Mouse (Mus musculus): ENCODE data around the gene Leap2. TPM values are rescaled to one million over a fixed set of nuclear protein-coding genes. Genes with fewer than 3 reads are reported as not detected.

The Leap2 gene
- polyA plus RNA-seq, 1 experiment from 2014 or later = not detected

- H3K4me2 ChIP-seq (replicated peaks; ENCODE audit: low read depth, low read length) = no peak overlapping the region
- H3K36me3 ChIP-seq (ENCODE audit: control insufficient read depth, insufficient read depth, low read length) = no peaks in the 10 kb centered on the region
- H3K4me1 ChIP-seq (ENCODE audit: control insufficient read depth, insufficient read depth, low read length) = no peaks in the 10 kb centered on the region
- no peak overlapping the region for H3K9ac ChIP-seq (ENCODE audit: low read depth, low read length)
- no peaks in the 10 kb centered on the region for H3K9me3 ChIP-seq (ENCODE audit: control insufficient read depth, low read length)
- no peak for ATAC-seq (ENCODE audit: low FRiP score, low TSS enrichment)
- no peak overlapping the region for H3K4me3 ChIP-seq (ENCODE audit: low read length)
- no peaks in the 10 kb centered on the region for H3K27me3 ChIP-seq (ENCODE audit: control insufficient read depth, insufficient read depth, low read length)
- WGBS = 88% methylated on average over 8 of the region's 8 CpGs
- no peak overlapping the region for H3K27ac ChIP-seq (ENCODE audit: low read depth, low read length)
Measured at GRCm38 (mm10) chr11:53447996-53448395, 25.0 kb upstream of the Leap2 start.

GRCm38 (mm10) chr11:53446183-53446582, 23.2 kb upstream of the Leap2 start:
- Histone ChIP-seq H3K4me2 (replicated peaks; ENCODE audit: low read depth, low read length) (no peak overlapping the region), H3K9me3 (ENCODE audit: control insufficient read depth, low read length) (no peaks in the 10 kb centered on the region), H3K27me3 (ENCODE audit: control insufficient read depth, insufficient read depth, low read length) (no peaks in the 10 kb centered on the region), H3K9ac (ENCODE audit: low read depth, low read length) (no peak overlapping the region), H3K4me1 (ENCODE audit: control insufficient read depth, insufficient read depth, low read length) (no peaks in the 10 kb centered on the region), H3K4me3 (ENCODE audit: low read length) (no peak overlapping the region), H3K36me3 (ENCODE audit: control insufficient read depth, insufficient read depth, low read length) (no peaks in the 10 kb centered on the region), H3K27ac (ENCODE audit: low read depth, low read length) (no peak overlapping the region)
- 89% methylated on average over 13 of the region's 13 CpGs for WGBS
- ATAC-seq (ENCODE audit: low FRiP score, low TSS enrichment) = no peak

GRCm38 (mm10) chr11:53445562-53445961, 22.6 kb upstream of the Leap2 start:
- WGBS = 77% methylated on average over 13 of the region's 13 CpGs
- H3K9me3 ChIP-seq (ENCODE audit: control insufficient read depth, low read length) = no peaks in the 10 kb centered on the region
- ATAC-seq (ENCODE audit: low FRiP score, low TSS enrichment) = no peak
- no peaks in the 10 kb centered on the region for H3K36me3 ChIP-seq (ENCODE audit: control insufficient read depth, insufficient read depth, low read length)
- no peak overlapping the region for H3K27ac ChIP-seq (ENCODE audit: low read depth, low read length)
- no peaks in the 10 kb centered on the region for H3K4me1 ChIP-seq (ENCODE audit: control insufficient read depth, insufficient read depth, low read length)
- no peak overlapping the region for H3K9ac ChIP-seq (ENCODE audit: low read depth, low read length)
- no peaks in the 10 kb centered on the region for H3K27me3 ChIP-seq (ENCODE audit: control insufficient read depth, insufficient read depth, low read length)
- no peak overlapping the region for H3K4me3 ChIP-seq (ENCODE audit: low read length)
- no peak overlapping the region for H3K4me2 ChIP-seq (replicated peaks; ENCODE audit: low read depth, low read length)

GRCm38 (mm10) chr11:53443861-53444260, 20.9 kb upstream of the Leap2 start:
- Histone ChIP-seq H3K27ac (ENCODE audit: low read depth, low read length) (no peak overlapping the region), H3K4me1 (ENCODE audit: control insufficient read depth, insufficient read depth, low read length) (no peaks in the 10 kb centered on the region), H3K9me3 (ENCODE audit: control insufficient read depth, low read length) (no peaks in the 10 kb centered on the region), H3K4me2 (replicated peaks; ENCODE audit: low read depth, low read length) (no peak overlapping the region), H3K27me3 (ENCODE audit: control insufficient read depth, insufficient read depth, low read length) (no peaks in the 10 kb centered on the region), H3K4me3 (ENCODE audit: low read length) (no peak overlapping the region), H3K36me3 (ENCODE audit: control insufficient read depth, insufficient read depth, low read length) (no peaks in the 10 kb centered on the region), H3K9ac (ENCODE audit: low read depth, low read length) (no peak overlapping the region)
- no peak for ATAC-seq (ENCODE audit: low FRiP score, low TSS enrichment)
- 38% methylated on average over 6 of the region's 6 CpGs for WGBS

- Histone ChIP-seq H3K27ac (ENCODE audit: low read depth, low read length) (no peak overlapping the region), H3K27me3 (ENCODE audit: control insufficient read depth, insufficient read depth, low read length) (no peaks in the 10 kb centered on the region), H3K4me2 (replicated peaks; ENCODE audit: low read depth, low read length) (no peak overlapping the region), H3K9me3 (ENCODE audit: control insufficient read depth, low read length) (no peaks in the 10 kb centered on the region), H3K9ac (ENCODE audit: low read depth, low read length) (no peak overlapping the region), H3K4me3 (ENCODE audit: low read length) (no peak overlapping the region), H3K4me1 (ENCODE audit: control insufficient read depth, insufficient read depth, low read length) (no peaks in the 10 kb centered on the region), H3K36me3 (ENCODE audit: control insufficient read depth, insufficient read depth, low read length) (no peaks in the 10 kb centered on the region)
- WGBS = 37% methylated on average over 12 of the region's 12 CpGs
- no peak for ATAC-seq (ENCODE audit: low FRiP score, low TSS enrichment)
Measured at GRCm38 (mm10) chr11:53441921-53442320, 19.0 kb upstream of the Leap2 start.

GRCm38 (mm10) chr11:53436338-53436737, 13.4 kb upstream of the Leap2 start:
- H3K27ac ChIP-seq (ENCODE audit: low read depth, low read length) = no peak overlapping the region
- H3K4me1 ChIP-seq (ENCODE audit: control insufficient read depth, insufficient read depth, low read length) = peaks cover 4% of the 10 kb centered on the region; the same call in 1 of the 2 replicates
- no peak for ATAC-seq (ENCODE audit: low FRiP score, low TSS enrichment)
- no peaks in the 10 kb centered on the region for H3K36me3 ChIP-seq (ENCODE audit: control insufficient read depth, insufficient read depth, low read length)
- no peaks in the 10 kb centered on the region for H3K9me3 ChIP-seq (ENCODE audit: control insufficient read depth, low read length)
- H3K27me3 ChIP-seq (ENCODE audit: control insufficient read depth, insufficient read depth, low read length) = no peaks in the 10 kb centered on the region
- WGBS = 89% methylated on average over 6 of the region's 6 CpGs
- H3K4me2 ChIP-seq (replicated peaks; ENCODE audit: low read depth, low read length) = no peak overlapping the region
- H3K4me3 ChIP-seq (ENCODE audit: low read length) = no peak overlapping the region
- H3K9ac ChIP-seq (ENCODE audit: low read depth, low read length) = no peak overlapping the region

GRCm38 (mm10) chr11:53435504-53435903, 12.5 kb upstream of the Leap2 start:
- no peaks in the 10 kb centered on the region for H3K9me3 ChIP-seq (ENCODE audit: control insufficient read depth, low read length)
- no peak for ATAC-seq (ENCODE audit: low FRiP score, low TSS enrichment)
- H3K27me3 ChIP-seq (ENCODE audit: control insufficient read depth, insufficient read depth, low read length) = no peaks in the 10 kb centered on the region
- H3K9ac ChIP-seq (ENCODE audit: low read depth, low read length) = no peak overlapping the region
- 82% methylated on average over 8 of the region's 8 CpGs for WGBS
- H3K27ac ChIP-seq (ENCODE audit: low read depth, low read length) = no peak overlapping the region
- H3K4me1 ChIP-seq (ENCODE audit: control insufficient read depth, insufficient read depth, low read length) = peaks cover 5% of the 10 kb centered on the region; the same call in 1 of the 2 replicates
- no peak overlapping the region for H3K4me3 ChIP-seq (ENCODE audit: low read length)
- H3K36me3 ChIP-seq (ENCODE audit: control insufficient read depth, insufficient read depth, low read length) = no peaks in the 10 kb centered on the region
- H3K4me2 ChIP-seq (replicated peaks; ENCODE audit: low read depth, low read length) = no peak overlapping the region

- ATAC-seq (ENCODE audit: low FRiP score, low TSS enrichment) = no peak
- Histone ChIP-seq H3K27me3 (ENCODE audit: control insufficient read depth, insufficient read depth, low read length) (no peaks in the 10 kb centered on the region), H3K4me1 (ENCODE audit: control insufficient read depth, insufficient read depth, low read length) (peaks cover 11% of the 10 kb centered on the region; the same call in 1 of the 2 replicates), H3K9me3 (ENCODE audit: control insufficient read depth, low read length) (no peaks in the 10 kb centered on the region), H3K4me3 (ENCODE audit: low read length) (no peak overlapping the region), H3K4me2 (replicated peaks; ENCODE audit: low read depth, low read length) (no peak overlapping the region), H3K9ac (ENCODE audit: low read depth, low read length) (no peak overlapping the region), H3K36me3 (ENCODE audit: control insufficient read depth, insufficient read depth, low read length) (peaks cover 9% of the 10 kb centered on the region), H3K27ac (ENCODE audit: low read depth, low read length) (no peak overlapping the region)
- WGBS = 58% methylated on average over 6 of the region's 6 CpGs
Measured at GRCm38 (mm10) chr11:53433057-53433456, 10.1 kb upstream of the Leap2 start.

- Histone ChIP-seq H3K4me1 (ENCODE audit: control insufficient read depth, insufficient read depth, low read length) (peaks cover 11% of the 10 kb centered on the region; the same call in 1 of the 2 replicates), H3K27me3 (ENCODE audit: control insufficient read depth, insufficient read depth, low read length) (no peaks in the 10 kb centered on the region), H3K9me3 (ENCODE audit: control insufficient read depth, low read length) (no peaks in the 10 kb centered on the region), H3K4me3 (ENCODE audit: low read length) (peak overlapping the region; percentile 79), H3K36me3 (ENCODE audit: control insufficient read depth, insufficient read depth, low read length) (peaks cover 10% of the 10 kb centered on the region), H3K9ac (ENCODE audit: low read depth, low read length) (peak overlapping the region; percentile 35; the same call in 1 of the 2 replicates), H3K4me2 (replicated peaks; ENCODE audit: low read depth, low read length) (peak overlapping the region; percentile 57), H3K27ac (ENCODE audit: low read depth, low read length) (peak overlapping the region; percentile 12; the same call in 1 of the 2 replicates)
- no peak; the same call in 1 of the 2 replicates for ATAC-seq (ENCODE audit: low FRiP score, low TSS enrichment)
- 12% methylated on average over 9 of the region's 9 CpGs for WGBS
Measured at GRCm38 (mm10) chr11:53431347-53432056, 8.5 kb upstream of the Leap2 start.
